Mouse (Mus musculus) layer of hippocampus, adult 2 months (tissue): ENCODE results near the gene Chpf2. TPM values are rescaled to one million over a fixed set of nuclear protein-coding genes. Genes with fewer than 3 reads are reported as not detected.

Source experiments
- DNase-seq, 2 experiments: peaks; one replicate each; pipeline ENCODE4 v3.0.0; 2022; ENCODE audit warnings: low spot score in 2 of 2
- H3K27ac ChIP-seq: fragments of 200-600 bp; 2 replicates; pipeline ENCODE4 v1.8.1; 2022
- H3K4me3 ChIP-seq: fragments of 200-600 bp; 2 replicates; pipeline ENCODE4 v1.8.1; 2022; ENCODE audit warnings: mild to moderate bottlenecking
- CTCF ChIP-seq: fragments of 200-600 bp; conservative IDR thresholded peaks from 2 replicates; pipeline ENCODE4 v1.8.1; 2022; ENCODE audit warnings: antibody characterized with exemption, mild to moderate bottlenecking, moderate library complexity
- total RNA-seq, 2 experiments: library from RNA; stranded (reverse); gene quantifications; 2 replicates each; pipeline ENCODE4 v1.2.3; 2021

Chpf2 gene
- total RNA-seq, 2 experiments from 2014 or later: 63.6 to 66.7 TPM

DNA sequence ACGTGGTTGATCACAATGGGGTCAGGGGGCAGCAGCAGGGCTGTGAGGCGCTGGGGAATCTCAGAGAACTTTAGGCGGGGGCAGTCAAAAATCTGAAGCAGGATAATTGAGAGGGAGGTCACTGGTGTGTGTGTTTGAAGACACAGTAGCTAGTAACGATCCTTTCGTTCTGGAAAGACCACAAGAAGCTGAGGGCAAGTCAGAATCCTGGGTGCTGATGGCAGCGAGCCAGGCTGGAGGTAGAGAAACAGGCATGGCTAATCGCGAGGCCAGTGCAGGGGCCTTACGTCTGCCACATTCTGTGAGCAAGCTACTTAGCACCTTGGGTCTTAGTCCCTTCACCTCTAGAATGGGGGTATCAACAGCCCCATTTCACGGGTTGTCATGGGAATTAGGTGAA lies 7.4 kb downstream of the Chpf2 start:
- Histone ChIP-seq H3K27ac (no peak overlapping the region), H3K4me3 (no peak overlapping the region)
- TF ChIP-seq CTCF: no peak
- DNase-seq: no peak

GRCm38 (mm10) chr5:24594346-24594745 lies 7.8 kb downstream of the Chpf2 start:
- DNase-seq: no peak
- TF ChIP-seq CTCF: no peak
- Histone ChIP-seq H3K4me3 (no peak overlapping the region), H3K27ac (no peak overlapping the region)

GRCm38 (mm10) chr5:24595261-24595660 lies 8.7 kb downstream of the Chpf2 start:
- Histone ChIP-seq H3K27ac (peak overlapping the region; percentile 94; the same call in 1 of the 2 replicates), H3K4me3 (no peak overlapping the region)
- TF ChIP-seq CTCF: no peak
- no peak for DNase-seq

GRCm38 (mm10) chr5:24595786-24596380 lies 9.3 kb downstream of the Chpf2 start:
- H3K27ac ChIP-seq: peak overlapping the region; percentile 94
- TF ChIP-seq CTCF: peak; percentile 37
- H3K4me3 ChIP-seq: no peak overlapping the region; the same call in 1 of the 2 replicates
- no peak for DNase-seq

GRCm38 (mm10) chr5:24596519-24597171 lies 10.1 kb downstream of the Chpf2 start:
- Histone ChIP-seq H3K4me3 (peak overlapping the region; percentile 33), H3K27ac (peak overlapping the region; percentile 94)
- peak; percentile 72 to 84 for DNase-seq
- TF ChIP-seq CTCF: no peak

DNA sequence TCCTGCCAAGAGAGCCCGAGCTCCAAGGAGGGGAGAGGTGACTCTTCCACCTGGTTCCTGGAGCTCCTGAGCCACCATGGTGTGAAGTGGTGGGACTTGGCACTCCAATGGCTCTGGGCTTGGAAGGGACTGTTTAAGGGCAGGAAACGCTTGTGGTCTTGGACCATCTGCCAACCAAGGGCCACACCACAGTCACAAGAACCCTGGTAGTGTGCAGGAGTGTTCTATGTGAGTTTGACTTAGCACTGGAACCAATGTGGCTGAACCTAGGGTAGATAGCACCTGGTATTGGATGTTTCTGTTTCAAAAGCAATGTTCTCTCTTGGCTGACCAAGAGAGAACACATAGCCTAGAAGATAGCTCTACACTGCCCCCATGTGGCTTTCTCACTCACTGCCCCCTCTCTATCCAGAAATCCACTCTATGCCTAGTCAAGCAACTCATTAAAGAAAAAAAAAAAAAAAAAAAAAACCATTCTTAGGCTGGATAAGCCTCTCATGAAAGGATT lies 10.7 kb downstream of the Chpf2 start:
- Histone ChIP-seq H3K4me3 (peak overlapping the region; percentile 33; the same call in 1 of the 2 replicates), H3K27ac (peak overlapping the region; percentile 94)
- TF ChIP-seq CTCF: peak; percentile 85
- DNase-seq: peak; percentile 79 to 80

DNA sequence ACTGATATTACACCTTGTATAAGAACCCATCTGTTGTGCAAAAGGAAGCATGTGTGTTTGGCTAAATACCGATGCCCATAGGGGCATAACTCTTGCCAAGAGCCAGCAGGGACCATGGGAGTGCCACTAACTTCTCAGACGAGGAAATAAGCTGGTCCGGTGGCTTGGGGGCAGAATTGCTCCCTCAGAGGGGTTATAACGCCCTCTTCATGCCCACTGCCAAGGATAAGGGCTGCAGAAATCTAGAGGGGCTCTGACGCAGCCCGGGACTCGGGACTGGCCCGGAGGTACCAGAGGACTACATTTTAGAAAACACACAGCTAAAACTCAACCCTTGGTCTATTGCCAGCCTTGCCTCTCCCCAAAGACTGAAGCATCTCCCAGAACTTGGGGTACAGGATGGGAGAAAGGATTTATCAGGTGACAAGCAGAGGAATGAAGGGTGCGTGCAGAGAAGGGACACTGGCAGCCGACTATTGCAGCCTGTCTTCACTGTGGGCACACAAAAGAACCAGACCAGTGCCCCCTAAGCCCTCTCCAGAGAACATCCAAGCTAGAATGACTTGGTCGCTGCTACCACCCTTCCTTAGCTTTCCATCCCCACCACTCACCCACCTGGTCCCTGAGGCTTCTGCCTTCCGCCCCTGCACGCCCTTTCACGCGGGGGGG lies 11.5 kb downstream of the Chpf2 start:
- Histone ChIP-seq H3K4me3 (peak overlapping the region; percentile 55), H3K27ac (peak overlapping the region; percentile 94)
- DNase-seq: no peak
- no peak for TF ChIP-seq CTCF

DNA sequence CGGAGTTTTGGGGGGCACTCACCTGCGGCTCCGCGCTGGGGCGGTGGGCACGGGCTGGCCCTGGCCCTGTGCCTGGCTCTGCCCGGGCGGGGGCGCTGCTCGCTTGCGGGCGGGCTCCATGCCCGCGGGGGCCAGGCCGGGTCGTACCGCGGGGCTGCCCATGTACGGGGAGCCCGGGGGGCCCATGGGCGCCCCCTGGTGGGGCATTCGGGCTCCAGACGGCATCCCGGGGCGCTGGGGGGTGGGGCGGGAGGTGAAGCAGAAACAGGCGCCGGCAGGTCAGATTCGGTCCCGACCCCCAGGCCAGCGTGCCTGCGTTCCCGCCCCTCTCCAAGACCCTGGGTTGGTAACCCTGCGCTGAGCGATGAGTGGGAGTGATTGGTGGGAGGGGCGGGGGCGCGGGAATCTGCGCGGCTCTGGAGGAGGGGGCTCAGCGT lies 12.0 kb downstream of the Chpf2 start:
- H3K4me3 ChIP-seq: peak overlapping the region; percentile 55
- H3K27ac ChIP-seq: peak overlapping the region; percentile 94; the same call in 1 of the 2 replicates
- peak; percentile 76 for TF ChIP-seq CTCF
- DNase-seq: peak in 1 of 2 experiments; percentile 67

GRCm38 (mm10) chr5:24599137-24599536 lies 12.6 kb downstream of the Chpf2 start:
- Histone ChIP-seq H3K4me3 (peak overlapping the region; percentile 55), H3K27ac (no peak overlapping the region; the same call in 1 of the 2 replicates)
- no peak for TF ChIP-seq CTCF

GRCm38 (mm10) chr5:24600236-24600635 lies 13.7 kb downstream of the Chpf2 start:
- Histone ChIP-seq H3K4me3 (no peak overlapping the region), H3K27ac (no peak overlapping the region)
- TF ChIP-seq CTCF: no peak
- no peak for DNase-seq

More at GRCm38 (mm10) chr5:24599137-24599536, 12.6 kb downstream of the Chpf2 start:
- no peak for DNase-seq

DNA sequence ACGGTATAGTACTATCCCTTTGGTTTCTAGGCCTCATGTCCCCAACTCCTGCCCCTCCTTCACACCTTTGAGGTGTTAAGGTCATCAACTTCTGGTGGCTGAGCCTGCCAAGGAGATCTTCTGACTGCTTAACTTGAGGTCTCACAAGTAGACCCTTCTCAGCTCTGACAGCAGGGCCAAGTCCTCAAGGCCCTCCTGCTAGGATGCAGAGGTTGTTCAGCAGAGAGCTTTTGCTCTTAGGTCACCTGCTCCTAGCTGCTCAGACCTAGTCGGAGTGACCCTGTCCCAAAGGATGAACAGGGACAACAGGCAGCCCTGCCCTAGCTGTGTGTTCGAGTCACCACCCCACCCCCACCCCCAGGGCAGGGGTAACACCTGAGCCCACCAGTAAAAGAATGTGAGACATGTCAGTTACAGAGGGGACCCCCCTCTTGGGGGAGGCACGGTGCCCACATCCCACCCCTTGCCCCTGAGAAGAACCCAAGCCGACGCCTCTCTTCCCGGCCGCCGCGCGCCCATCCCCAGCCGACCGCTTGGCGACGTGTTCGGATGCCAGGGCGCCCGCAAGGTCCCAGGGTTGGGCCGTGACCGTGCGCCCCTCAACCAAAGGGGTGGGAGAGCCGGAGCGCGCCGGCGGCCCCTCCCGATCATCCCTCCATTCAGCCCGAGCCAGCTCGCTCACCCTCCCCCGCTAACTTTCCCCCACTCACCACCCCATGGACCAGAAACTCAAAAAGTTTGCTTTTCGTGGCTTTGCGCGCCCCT lies 14.7 kb downstream of the Chpf2 start:
- H3K27ac ChIP-seq: peak overlapping the region; percentile 92
- peak overlapping the region; percentile 64 for H3K4me3 ChIP-seq
- DNase-seq: no peak
- TF ChIP-seq CTCF: no peak
